Mouse (Mus musculus) liver, embryonic 11.5 days (tissue): Measurements from ENCODE around the gene Fgfr2. TPM values are rescaled to one million over a fixed set of nuclear protein-coding genes. Genes with fewer than 3 reads are reported as not detected.
A peak's percentile ranks its signal among the peaks of the same experiment; 100 is the strongest.

Experiments
- ATAC-seq: fragments of 200-750 bp; cut with Nextera tagmentation; replicated peaks from 2 replicates; pipeline ENCODE4 v1.8.0; 2017; ENCODE audit warnings: moderate number of reproducible peaks, mild to moderate bottlenecking, moderate TSS enrichment, moderate library complexity; ENCODE audit not compliant: low FRiP score
- DNase-seq: peaks from one replicate; pipeline ENCODE4 v3.0.0-alpha.2; 2017; ENCODE audit warnings: low spot score
- H3K27ac ChIP-seq: fragments of 300-500 bp; sonication (generic); 2 replicates; pipeline ENCODE4 v1.5.1; 2014; ENCODE audit warnings: mild to moderate bottlenecking, low read depth, low read length, control low read depth
- H3K27me3 ChIP-seq: fragments of 300-500 bp; sonication (generic); replicated peaks from 2 replicates; pipeline ENCODE4 v1.6.1; 2014; ENCODE audit warnings: low read length, mixed read lengths; ENCODE audit not compliant: control insufficient read depth, insufficient read depth
- H3K36me3 ChIP-seq: fragments of 300-500 bp; sonication (generic); 2 replicates; pipeline ENCODE4 v1.6.1; 2014; ENCODE audit warnings: mild to moderate bottlenecking, low read length, moderate library complexity, mixed read lengths; ENCODE audit not compliant: control insufficient read depth, insufficient read depth
- H3K4me1 ChIP-seq: fragments of 300-500 bp; sonication (generic); replicated peaks from 2 replicates; pipeline ENCODE4 v1.6.1; 2014; ENCODE audit warnings: low read length, mixed read lengths; ENCODE audit not compliant: control insufficient read depth, insufficient read depth
- H3K4me2 ChIP-seq: fragments of 300-500 bp; sonication (generic); 2 replicates; pipeline ENCODE4 v1.6.1; 2014; ENCODE audit warnings: mild to moderate bottlenecking, control low read depth, moderate library complexity
- H3K4me3 ChIP-seq: fragments of 300-500 bp; sonication (generic); 2 replicates; pipeline ENCODE4 v1.5.1; 2014; ENCODE audit warnings: low read depth, low read length, control low read depth
- H3K9ac ChIP-seq: fragments of 300-500 bp; sonication (generic); 2 replicates; pipeline ENCODE4 v1.6.1; 2014; ENCODE audit warnings: low read depth, low read length, control low read depth
- H3K9me3 ChIP-seq: fragments of 300-500 bp; sonication (generic); 2 replicates; pipeline ENCODE4 v1.6.1; 2016; ENCODE audit warnings: low read length, inconsistent platforms, mixed read lengths; ENCODE audit not compliant: control insufficient read depth
- WGBS: fragments of 180-500 bp; shearing (Covaris S2); extraction: QIAGEN DNeasy Blood & Tissue Kit; methylation state at CpG from one replicate; pipeline ENCODE4 v1.1.7; 2014; 5-methylcytosine and 5-hydroxymethylcytosine counted together
- polyA plus RNA-seq: library from polyadenylated mRNA; unstranded; fragments of >200 nt; fragmentation: Nextera tagmentation; extraction: Ambion mirVana; gene quantifications from 2 replicates; pipeline ENCODE4 v1.2.1, GENCODE M21; 2014

Fgfr2 gene
- polyA plus RNA-seq, 1 experiment from 2014 or later = 32.6 TPM

DNA sequence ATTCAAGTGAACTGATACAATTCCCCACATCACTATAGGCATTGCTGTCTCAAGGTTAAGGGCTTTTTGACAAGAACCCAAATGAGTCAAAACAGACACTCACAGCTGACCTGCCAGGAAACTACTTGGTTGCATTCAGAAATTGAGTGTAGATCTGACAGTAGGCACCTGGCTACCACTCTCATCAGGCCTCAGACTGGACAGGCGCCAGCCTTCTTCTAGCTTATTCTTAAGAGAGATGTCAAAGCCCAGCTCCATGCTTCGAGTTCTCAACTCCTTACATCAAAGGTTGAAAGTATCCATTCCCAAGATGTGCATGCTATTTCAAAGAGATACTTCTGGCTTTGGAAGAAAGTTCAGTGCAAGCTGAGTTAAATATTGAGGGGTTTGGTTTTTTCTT is 2417.9 kb downstream of the Fgfr2 start:
- Histone ChIP-seq H3K9ac (no peak overlapping the region), H3K4me1 (0 out of 2 replicates have a peak, but pooled peaks cover 5% of the 10 kb centered on the region), H3K9me3 (no peaks in the 10 kb centered on the region), H3K27ac (no peak overlapping the region), H3K27me3 (no peaks in the 10 kb centered on the region), H3K4me2 (no peak overlapping the region), H3K36me3 (no peaks in the 10 kb centered on the region), H3K4me3 (no peak overlapping the region)
- DNase-seq (no peak), ATAC-seq (no peak)
- 83% methylated on average over 2 of the region's 2 CpGs for WGBS

DNA sequence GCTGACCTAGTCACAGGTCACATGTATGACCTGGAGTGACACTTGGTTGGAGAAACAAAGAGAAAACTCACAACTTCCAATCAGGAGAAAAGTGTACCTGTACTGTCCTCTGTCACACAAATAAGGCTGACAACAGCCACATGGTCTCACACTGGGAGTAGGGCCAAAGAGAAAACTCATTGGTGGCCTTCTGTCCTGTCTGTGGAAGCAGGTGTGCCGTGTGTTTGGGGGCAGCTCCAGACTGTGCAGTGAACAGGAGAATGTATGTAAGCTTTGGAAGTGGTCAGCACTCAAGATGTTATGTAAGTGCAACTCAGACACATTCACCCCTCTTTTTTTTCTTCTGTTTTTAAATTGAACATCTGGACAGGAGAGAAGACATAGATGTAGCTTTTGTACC is 2421.8 kb downstream of the Fgfr2 start:
- Histone ChIP-seq H3K9ac (no peak overlapping the region), H3K36me3 (no peaks in the 10 kb centered on the region), H3K4me3 (no peak overlapping the region), H3K4me2 (no peak overlapping the region), H3K9me3 (no peaks in the 10 kb centered on the region), H3K27ac (no peak overlapping the region), H3K4me1 (no peaks in the 10 kb centered on the region), H3K27me3 (no peaks in the 10 kb centered on the region)
- 68% methylated on average over 1 of the region's 1 CpGs for WGBS
- DNase-seq (no peak), ATAC-seq (no peak)

GRCm38 (mm10) chr7:130698480-130698879 is 2424.7 kb downstream of the Fgfr2 start:
- Histone ChIP-seq H3K9ac (no peak overlapping the region), H3K36me3 (no peaks in the 10 kb centered on the region), H3K4me2 (no peak overlapping the region), H3K27ac (no peak overlapping the region), H3K9me3 (no peaks in the 10 kb centered on the region), H3K27me3 (no peaks in the 10 kb centered on the region), H3K4me3 (no peak overlapping the region), H3K4me1 (peaks cover 3% of the 10 kb centered on the region; the same call in 1 of the 2 replicates)
- 0 out of 2 replicates have a peak, but pooled peaks have one; percentile 29 for ATAC-seq
- DNase-seq = no peak

- Histone ChIP-seq H3K27me3 (peaks cover 8% of the 10 kb centered on the region; the same call in 1 of the 2 replicates), H3K4me2 (no peak overlapping the region), H3K9ac (no peak overlapping the region), H3K9me3 (no peaks in the 10 kb centered on the region), H3K27ac (no peak overlapping the region), H3K36me3 (no peaks in the 10 kb centered on the region), H3K4me3 (no peak overlapping the region), H3K4me1 (peaks cover 6% of the 10 kb centered on the region; the same call in 1 of the 2 replicates)
- DNase-seq = no peak
- no peak for ATAC-seq
- 86% methylated on average over 16 of the region's 16 CpGs for WGBS
These were observed 2426.6 kb downstream of the Fgfr2 start for GRCm38 (mm10) chr7:130696347-130697234.

GRCm38 (mm10) chr7:130695669-130696338 is 2427.3 kb downstream of the Fgfr2 start:
- H3K4me2 ChIP-seq = no peak overlapping the region
- 76% methylated on average over 13 of the region's 13 CpGs for WGBS

GRCm38 (mm10) chr7:130693800-130694193 is 2429.4 kb downstream of the Fgfr2 start:
- no peak overlapping the region for H3K27ac ChIP-seq
- peaks cover 6% of the 10 kb centered on the region; the same call in 1 of the 2 replicates for H3K4me1 ChIP-seq
- H3K4me3 ChIP-seq = peak overlapping the region; percentile 57

More at GRCm38 (mm10) chr7:130695669-130696338, 2427.3 kb downstream of the Fgfr2 start:
- Histone ChIP-seq H3K4me3 (no peak overlapping the region), H3K27ac (no peak overlapping the region), H3K4me1 (peaks cover 6% of the 10 kb centered on the region; the same call in 1 of the 2 replicates), H3K27me3 (peaks cover 8% of the 10 kb centered on the region; the same call in 1 of the 2 replicates), H3K36me3 (no peaks in the 10 kb centered on the region), H3K9me3 (no peaks in the 10 kb centered on the region), H3K9ac (no peak overlapping the region)
- DNase-seq = no peak
- ATAC-seq = no peak

DNA sequence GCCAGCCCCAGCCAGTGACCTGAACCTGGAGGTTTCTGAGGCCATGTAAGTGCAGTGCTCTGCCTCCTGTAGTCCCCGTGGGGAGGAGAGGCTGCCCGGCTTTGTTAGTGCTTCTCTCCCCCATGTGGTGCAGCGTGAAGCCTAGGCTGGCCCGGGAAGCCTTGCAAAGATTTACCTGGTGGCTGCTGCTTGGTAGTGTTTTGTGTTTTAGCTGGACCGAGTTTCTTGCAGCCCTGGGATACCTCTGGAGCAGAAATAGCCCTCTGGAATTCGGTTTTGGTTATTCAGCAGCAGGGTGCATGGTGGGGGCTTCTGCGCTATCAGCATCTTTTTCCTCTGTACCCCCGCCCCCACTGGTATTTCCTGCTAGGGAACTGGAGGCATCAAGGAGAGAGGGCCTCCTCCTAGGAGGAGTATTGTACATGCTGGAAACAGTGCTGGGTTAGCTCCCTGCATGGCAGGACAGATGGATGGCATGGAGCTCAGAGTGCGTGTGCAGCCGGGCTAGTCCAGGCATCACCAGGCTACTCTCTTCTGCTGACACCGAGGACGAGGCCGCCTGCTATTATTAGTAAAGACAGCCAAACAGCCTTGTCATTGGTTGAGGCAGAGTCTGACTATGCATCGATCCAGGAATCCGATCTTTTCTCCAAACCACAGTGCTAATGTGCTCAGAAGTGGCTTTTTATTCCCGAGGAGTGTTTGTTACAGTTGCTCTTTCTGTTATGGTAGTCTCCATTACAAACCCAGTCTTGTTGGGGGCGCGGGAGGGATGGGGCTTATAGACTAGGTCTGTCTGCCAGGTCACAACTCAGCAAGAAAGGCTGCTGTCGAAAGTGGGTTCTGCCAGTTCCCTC is 2430.0 kb downstream of the Fgfr2 start:
- H3K27me3 ChIP-seq = peaks cover 8% of the 10 kb centered on the region; the same call in 1 of the 2 replicates
- 16% methylated on average over 19 of the region's 19 CpGs for WGBS
- DNase-seq (peak; percentile 66), ATAC-seq (peak; percentile 35; the same call in 1 of the 2 replicates)
- H3K4me1 ChIP-seq = peaks cover 6% of the 10 kb centered on the region; the same call in 1 of the 2 replicates
- peak overlapping the region; percentile 70 for H3K9ac ChIP-seq
- H3K4me2 ChIP-seq = peak overlapping the region; percentile 62
- no peaks in the 10 kb centered on the region for H3K36me3 ChIP-seq
- H3K9me3 ChIP-seq = no peaks in the 10 kb centered on the region
- H3K4me3 ChIP-seq = peak overlapping the region; percentile 57
- H3K27ac ChIP-seq = peak overlapping the region; percentile 82

More at GRCm38 (mm10) chr7:130693800-130694193, 2429.4 kb downstream of the Fgfr2 start:
- Histone ChIP-seq H3K27me3 (peaks cover 8% of the 10 kb centered on the region; the same call in 1 of the 2 replicates), H3K9me3 (no peaks in the 10 kb centered on the region), H3K36me3 (no peaks in the 10 kb centered on the region), H3K4me2 (peak overlapping the region; percentile 62), H3K9ac (no peak overlapping the region)
- no peak for ATAC-seq
- 55% methylated on average over 11 of the region's 11 CpGs for WGBS
- no peak for DNase-seq

DNA sequence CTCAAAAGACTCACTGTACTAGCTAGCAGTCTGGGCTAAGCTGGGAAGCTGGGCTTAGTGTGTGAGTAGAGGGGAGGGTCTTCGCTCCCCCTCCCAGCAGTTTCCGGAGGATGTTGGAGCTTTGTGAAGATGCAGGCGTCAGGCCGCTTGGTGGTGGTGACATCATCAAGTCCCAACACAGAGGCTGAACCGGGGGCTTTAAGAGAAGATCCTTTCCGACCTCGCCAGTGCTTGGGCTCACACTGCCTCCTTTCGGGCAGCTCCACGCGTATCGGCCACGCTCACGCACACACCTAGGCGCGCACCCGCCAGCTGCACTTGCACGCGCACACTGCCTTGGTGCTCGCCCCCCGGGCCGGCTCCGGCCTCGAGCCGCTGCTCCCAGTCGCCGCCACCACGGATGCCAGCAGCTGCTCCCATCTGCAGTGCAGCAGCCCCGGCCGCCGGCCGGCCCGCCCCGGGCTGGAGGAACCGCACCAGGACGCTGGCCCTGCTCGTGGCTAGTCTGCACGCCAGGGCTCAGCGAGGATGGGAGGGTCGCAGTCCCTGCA is 2430.7 kb downstream of the Fgfr2 start:
- H3K4me2 ChIP-seq = peak overlapping the region; percentile 62
- no peaks in the 10 kb centered on the region for H3K9me3 ChIP-seq
- H3K4me1 ChIP-seq = peaks cover 6% of the 10 kb centered on the region; the same call in 1 of the 2 replicates
- peak overlapping the region; percentile 70 for H3K9ac ChIP-seq
- ATAC-seq (peak; percentile 53), DNase-seq (peak; percentile 69)
- peak overlapping the region; percentile 57 for H3K4me3 ChIP-seq
- peaks cover 8% of the 10 kb centered on the region; the same call in 1 of the 2 replicates for H3K27me3 ChIP-seq
- no peaks in the 10 kb centered on the region for H3K36me3 ChIP-seq
- H3K27ac ChIP-seq = peak overlapping the region; percentile 82
- WGBS = 1% methylated on average over 39 of the region's 39 CpGs
